Mouse (Mus musculus) frontal cortex, postnatal 36 days (tissue): ENCODE results near the gene Bckdha.

Source experiments
- DNase-seq, 2 experiments: peaks; one replicate each; pipeline ENCODE4 v3.0.0; 2022; ENCODE audit warnings: low spot score in 2 of 2

Bckdha gene

DNA sequence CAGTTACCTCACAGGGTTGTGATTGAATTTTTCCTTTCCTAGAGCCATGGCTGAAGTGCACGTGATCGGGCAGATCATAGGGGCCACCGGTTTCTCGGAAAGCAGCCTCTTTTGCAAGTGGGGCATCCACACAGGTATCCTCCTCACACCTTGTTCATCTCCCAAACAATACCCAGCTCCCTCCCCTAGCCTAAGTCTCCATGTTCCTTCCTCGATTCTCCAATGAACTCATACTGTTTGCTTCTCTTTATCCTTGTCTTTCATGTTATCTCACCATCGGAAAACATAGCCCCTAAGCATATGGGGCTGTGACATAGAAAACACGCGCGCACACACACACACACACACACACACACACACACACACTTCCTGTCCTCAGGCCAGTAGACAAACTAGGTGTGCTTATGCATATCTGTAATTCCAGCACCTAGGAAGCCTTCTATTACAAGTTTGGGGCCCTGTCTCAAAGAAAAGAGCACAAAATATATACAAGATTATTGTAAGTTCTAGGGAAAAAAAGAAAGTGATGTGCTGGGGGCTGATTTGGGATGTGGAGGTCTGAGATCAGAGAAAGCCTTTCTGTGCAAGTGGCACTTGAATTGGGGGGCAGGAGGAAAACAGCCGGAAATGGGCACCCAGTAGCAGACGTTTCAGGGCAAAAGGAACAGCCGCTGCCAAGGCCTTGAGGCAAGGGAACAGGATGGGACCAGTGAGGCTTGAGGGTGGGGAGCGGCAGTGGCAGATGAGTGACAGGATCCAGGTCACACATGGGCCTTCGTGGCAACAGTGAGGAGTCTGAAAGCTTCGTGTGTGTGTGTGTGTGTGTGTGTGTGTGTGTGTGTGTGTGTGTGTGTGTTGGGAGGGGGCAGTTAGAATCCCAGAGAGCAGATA lies 22.8 kb upstream of the Bckdha start:
- no peak for DNase-seq

GRCm38 (mm10) chr7:25680514-25681258 lies 21.9 kb upstream of the Bckdha start, which contains the start of gene B9d2:
Gene B9d2 (plus strand): TSS chr7:25680780.
- DNase-seq, result peak; percentile 96 to 97

DNA sequence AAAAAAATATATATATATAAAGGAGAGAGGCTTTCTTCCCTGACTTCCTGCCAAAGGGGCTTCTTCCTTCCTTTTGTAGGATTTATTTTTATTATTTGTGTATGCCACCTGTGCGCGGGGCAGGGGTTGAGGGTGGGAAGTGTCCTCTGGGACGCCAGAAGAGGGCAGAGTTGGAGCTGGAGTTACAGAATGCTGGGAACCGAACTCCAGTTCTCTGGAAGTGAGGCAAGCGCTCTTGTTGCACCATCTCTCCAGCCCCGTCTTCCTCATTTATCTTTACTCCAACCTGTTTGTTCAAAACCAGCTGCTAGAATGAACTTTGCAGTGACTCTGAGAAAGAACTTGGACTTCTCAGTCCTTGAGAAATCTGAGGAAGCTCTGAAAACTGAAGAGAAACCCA lies 21.2 kb upstream of the Bckdha start:
- no peak for DNase-seq

DNA sequence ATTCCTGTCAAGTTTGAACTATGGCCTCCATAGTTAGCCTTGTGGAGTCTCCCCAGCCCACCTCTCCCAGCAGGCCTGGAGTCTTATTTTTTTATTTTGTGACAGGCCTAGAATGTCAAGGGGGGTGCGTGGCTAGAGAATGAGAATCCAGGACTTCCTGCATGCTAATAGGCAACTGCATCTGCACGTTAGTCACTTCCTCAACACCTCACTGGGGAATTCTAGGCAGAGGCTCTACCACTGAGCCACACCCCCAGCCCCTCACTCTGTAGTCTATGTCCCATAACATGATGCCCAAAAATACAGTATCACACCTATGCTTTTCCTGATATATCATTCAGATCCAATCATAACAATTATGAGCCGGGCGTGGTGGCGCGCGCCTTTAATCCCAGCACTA lies 18.2 kb upstream of the Bckdha start:
- DNase-seq, result no peak

- DNase-seq, result peak; percentile 94
These were observed 17.5 kb upstream of the Bckdha start for GRCm38 (mm10) chr7:25676085-25676781.

DNA sequence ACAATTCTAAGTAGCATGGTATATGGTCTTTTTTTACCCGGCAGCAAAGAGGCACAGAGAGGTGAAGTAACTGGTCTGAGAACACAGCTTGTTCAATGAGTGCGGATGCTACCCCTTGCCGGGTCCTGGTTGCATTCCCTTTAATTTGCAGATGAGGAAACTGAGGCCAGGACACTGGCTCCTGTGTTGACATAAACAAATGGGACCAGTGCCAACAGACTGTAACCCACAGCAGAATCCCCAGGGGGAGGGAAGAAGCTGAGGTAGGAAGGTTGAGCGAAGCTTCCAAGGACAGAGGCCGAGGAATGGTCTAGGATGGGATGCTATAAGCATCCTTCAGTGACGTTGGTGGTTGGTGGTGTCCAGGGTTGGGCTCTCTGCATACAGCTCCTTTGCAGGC lies 16.6 kb upstream of the Bckdha start:
- DNase-seq, result no peak

- DNase-seq, result no peak
These were observed 16.0 kb upstream of the Bckdha start, which contains the start of gene Tmem91 for GRCm38 (mm10) chr7:25674719-25675300. Gene Tmem91 (minus strand): TSS chr7:25675166.

- no peak for DNase-seq
These were observed 15.5 kb upstream of the Bckdha start for GRCm38 (mm10) chr7:25674297-25674696.

DNA sequence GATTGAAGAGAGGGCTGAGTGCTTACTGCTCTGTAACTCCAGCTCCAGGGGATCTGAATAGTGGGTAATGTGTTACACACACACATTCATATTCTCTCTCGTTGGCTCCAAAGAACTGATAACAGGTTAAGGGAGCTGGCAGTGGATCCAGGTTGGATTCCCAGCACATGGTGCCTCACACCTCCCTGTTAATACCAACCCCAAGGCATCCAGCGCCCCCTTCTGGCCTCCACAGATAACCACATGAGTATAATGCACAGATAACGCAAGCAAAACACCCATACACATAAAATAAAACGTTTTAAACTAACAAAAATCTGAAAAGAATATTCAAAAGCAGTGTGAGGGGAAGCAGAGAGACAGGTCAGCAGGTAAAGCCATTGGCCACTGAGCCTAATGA lies 13.7 kb upstream of the Bckdha start:
- no peak for DNase-seq

DNA sequence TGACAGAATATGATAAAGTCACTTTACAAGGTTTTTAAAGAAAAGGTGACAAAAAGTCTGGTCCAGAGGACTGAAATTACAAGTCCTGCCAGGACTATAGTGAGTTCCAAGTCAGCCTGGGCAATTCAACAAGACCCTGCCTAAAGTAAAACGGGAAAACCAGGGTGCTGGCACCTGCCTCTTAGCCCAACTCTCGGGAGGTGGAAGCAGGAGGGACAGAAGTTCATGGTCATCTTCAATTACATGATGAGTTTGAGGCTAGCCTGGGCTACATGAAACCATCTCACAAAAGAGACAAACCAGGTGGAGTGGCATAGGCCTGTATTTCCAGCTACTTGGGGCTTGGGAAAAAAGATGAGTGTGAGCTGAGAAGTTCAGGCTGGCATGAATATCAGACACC lies 12.9 kb upstream of the Bckdha start:
- no peak for DNase-seq

DNA sequence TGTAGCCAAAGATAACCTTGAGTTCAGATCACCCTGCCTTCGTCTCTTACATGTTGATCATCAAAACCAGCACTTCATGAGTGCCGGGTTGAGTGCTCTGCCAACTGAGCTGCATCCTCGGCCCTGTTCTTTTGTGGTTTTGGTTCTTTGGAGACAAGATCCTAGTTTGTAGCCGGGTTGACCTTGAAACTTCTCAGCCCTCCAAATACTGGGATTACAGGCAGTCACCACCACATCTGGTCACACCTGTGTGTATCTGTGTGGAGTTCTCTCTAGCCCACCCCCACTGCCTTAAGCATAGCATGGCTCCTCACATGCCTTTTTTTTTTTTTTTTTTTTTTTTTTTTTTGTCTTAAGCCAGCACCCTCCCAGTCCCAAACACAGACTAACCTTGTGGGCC lies 11.3 kb upstream of the Bckdha start:
- no peak for DNase-seq

- no peak for DNase-seq
These were observed 10.8 kb upstream of the Bckdha start for GRCm38 (mm10) chr7:25669631-25670030.

GRCm38 (mm10) chr7:25669158-25669557 lies 10.4 kb upstream of the Bckdha start:
- DNase-seq, result no peak

- DNase-seq, result no peak
These were observed 7.6 kb upstream of the Bckdha start for GRCm38 (mm10) chr7:25666381-25666780.

GRCm38 (mm10) chr7:25657785-25658184 lies 996 bp downstream of the Bckdha start:
- no peak for DNase-seq

DNA sequence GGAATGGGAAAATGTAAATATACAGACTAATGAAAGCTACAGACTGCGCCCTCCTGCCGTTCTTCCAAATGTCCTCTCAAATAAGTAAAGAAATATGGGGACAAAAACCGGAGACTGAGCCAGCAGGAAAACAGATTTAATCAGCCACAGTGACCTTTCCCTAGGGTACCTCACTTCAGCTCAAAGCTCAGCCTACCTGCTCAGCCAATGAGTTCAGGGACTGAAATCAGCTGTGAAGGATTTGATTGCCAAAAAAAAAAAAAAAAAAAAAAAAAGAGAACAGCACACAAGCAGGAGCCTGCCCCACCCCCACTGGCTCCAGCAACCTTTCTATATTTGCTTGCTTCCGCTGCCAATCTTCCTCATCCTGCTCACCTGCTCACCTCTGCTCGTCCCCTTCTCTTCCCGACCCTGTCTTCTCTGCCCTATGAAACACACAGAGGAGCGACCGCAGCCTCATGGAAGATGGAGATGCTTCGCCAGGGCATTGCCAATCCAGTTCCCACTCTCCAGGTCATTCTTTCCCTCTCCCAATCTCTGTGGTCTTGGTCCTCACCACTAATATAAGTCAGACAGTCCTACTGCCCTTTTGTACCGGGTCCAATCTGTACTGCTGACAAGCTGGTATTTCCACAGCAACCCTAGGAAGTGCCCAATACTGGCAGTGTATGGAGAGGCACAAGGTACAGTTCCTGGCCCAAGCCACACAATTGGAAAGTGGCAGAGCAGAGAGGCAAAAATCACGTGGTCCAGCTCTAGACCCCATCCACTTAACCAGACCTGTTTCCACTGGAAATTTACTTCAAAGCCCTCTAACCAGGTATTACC lies 3.0 kb downstream of the Bckdha start:
- DNase-seq, result no peak

GRCm38 (mm10) chr7:25652244-25652759 lies 6.5 kb downstream of the Bckdha start:
- DNase-seq, result no peak

- DNase-seq, result no peak
These were observed 7.5 kb downstream of the Bckdha start for GRCm38 (mm10) chr7:25651281-25651680.

- DNase-seq, result no peak
These were observed 8.9 kb downstream of the Bckdha start for GRCm38 (mm10) chr7:25649839-25650238.

GRCm38 (mm10) chr7:25647574-25648123 lies 11.1 kb downstream of the Bckdha start:
- no peak for DNase-seq
